Mouse (Mus musculus): ENCODE results near the gene Il17rc. TPM values are rescaled to one million over a fixed set of nuclear protein-coding genes. Genes with fewer than 3 reads are reported as not detected.

The Il17rc gene
- polyA plus RNA-seq, 1 experiment from 2014 or later, result 5.3 TPM

- no peak for ATAC-seq (ENCODE audit: low read depth)
- Histone ChIP-seq H3K4me1 (replicated peaks) (no peaks in the 10 kb centered on the region), H3K4me3 (replicated peaks) (no peak within 1 kb of the TSS), H3K9ac (no peak within 1 kb of the TSS), H3K36me3 (no peaks in the 10 kb centered on the region), H3K27me3 (0 out of 2 replicates have a peak, but pooled peaks cover 4% of the 10 kb centered on the region), H3K9me3 (replicated peaks) (no peaks in the 10 kb centered on the region), H3K4me2 (no peak within 1 kb of the TSS), H3K27ac (no peak within 1 kb of the TSS)
- no peak for DNase-seq
- WGBS (ENCODE audit: insufficient replicate concordance), result 16% methylated on average over 10 of the region's 10 CpGs
Measured at GRCm38 (mm10) chr6:113457952-113458534, 13.2 kb upstream of the Il17rc start, which contains the start of gene Il17re. Gene Il17re, plus strand, starts transcription at chr6:113458484.

GRCm38 (mm10) chr6:113458635-113459034 is 12.6 kb upstream of the Il17rc start:
- Histone ChIP-seq H3K36me3 (no peaks in the 10 kb centered on the region), H3K9ac (no peak overlapping the region), H3K9me3 (replicated peaks) (no peaks in the 10 kb centered on the region), H3K4me3 (replicated peaks) (no peak overlapping the region), H3K4me1 (replicated peaks) (no peaks in the 10 kb centered on the region), H3K4me2 (no peak overlapping the region), H3K27me3 (0 out of 2 replicates have a peak, but pooled peaks cover 4% of the 10 kb centered on the region), H3K27ac (no peak overlapping the region)
- DNase-seq, result no peak
- ATAC-seq (ENCODE audit: low read depth), result no peak
- WGBS (ENCODE audit: insufficient replicate concordance), result 61% methylated on average over 10 of the region's 10 CpGs

GRCm38 (mm10) chr6:113464040-113464439 is 7.2 kb upstream of the Il17rc start:
- Histone ChIP-seq H3K4me2 (no peak overlapping the region), H3K27me3 (peaks cover 3% of the 10 kb centered on the region; the same call in 1 of the 2 replicates), H3K4me1 (replicated peaks) (peaks cover 5% of the 10 kb centered on the region; the same call in 1 of the 2 replicates), H3K9me3 (replicated peaks) (no peaks in the 10 kb centered on the region), H3K9ac (no peak overlapping the region), H3K27ac (no peak overlapping the region), H3K36me3 (no peaks in the 10 kb centered on the region), H3K4me3 (replicated peaks) (no peak overlapping the region)
- no peak for ATAC-seq (ENCODE audit: low read depth)
- WGBS (ENCODE audit: insufficient replicate concordance), result 50% methylated on average over 7 of the region's 7 CpGs
- no peak for DNase-seq

GRCm38 (mm10) chr6:113465602-113466001 is 5.6 kb upstream of the Il17rc start:
- Histone ChIP-seq H3K4me2 (no peak overlapping the region), H3K27me3 (peaks cover 18% of the 10 kb centered on the region), H3K4me3 (replicated peaks) (no peak overlapping the region), H3K27ac (no peak overlapping the region), H3K9ac (no peak overlapping the region), H3K9me3 (replicated peaks) (no peaks in the 10 kb centered on the region), H3K4me1 (replicated peaks) (peaks cover 13% of the 10 kb centered on the region), H3K36me3 (no peaks in the 10 kb centered on the region)
- WGBS (ENCODE audit: insufficient replicate concordance), result 59% methylated on average over 5 of the region's 5 CpGs
- ATAC-seq (ENCODE audit: low read depth) (no peak), DNase-seq (no peak)

GRCm38 (mm10) chr6:113468512-113468911 is 2.7 kb upstream of the Il17rc start:
- H3K9ac ChIP-seq, result no peak overlapping the region
- 60% methylated on average over 3 of the region's 3 CpGs for WGBS (ENCODE audit: insufficient replicate concordance)
- H3K4me1 ChIP-seq (replicated peaks), result peaks cover 28% of the 10 kb centered on the region
- peaks cover 28% of the 10 kb centered on the region for H3K27me3 ChIP-seq
- no peaks in the 10 kb centered on the region for H3K9me3 ChIP-seq (replicated peaks)
- no peak for ATAC-seq (ENCODE audit: low read depth)
- H3K36me3 ChIP-seq, result no peaks in the 10 kb centered on the region
- no peak for DNase-seq
- no peak overlapping the region for H3K4me3 ChIP-seq (replicated peaks)
- no peak overlapping the region for H3K27ac ChIP-seq
- 0 out of 2 replicates have a peak overlapping the region, but pooled peaks have one; percentile 70 for H3K4me2 ChIP-seq

GRCm38 (mm10) chr6:113469021-113469420 is 2.2 kb upstream of the Il17rc start:
- H3K27ac ChIP-seq, result no peak overlapping the region

GRCm38 (mm10) chr6:113469432-113469831 is 1.8 kb upstream of the Il17rc start:
- 2% methylated on average over 31 of the region's 31 CpGs for WGBS (ENCODE audit: insufficient replicate concordance)

More at GRCm38 (mm10) chr6:113469021-113469420, 2.2 kb upstream of the Il17rc start:
- no peaks in the 10 kb centered on the region for H3K9me3 ChIP-seq (replicated peaks)
- DNase-seq (peak; percentile 53), ATAC-seq (ENCODE audit: low read depth) (peak; percentile 55)
- H3K4me3 ChIP-seq (replicated peaks), result peak overlapping the region; percentile 45
- H3K4me1 ChIP-seq (replicated peaks), result peaks cover 28% of the 10 kb centered on the region
- peak overlapping the region; percentile 70 for H3K4me2 ChIP-seq
- WGBS (ENCODE audit: insufficient replicate concordance), result 6% methylated on average over 9 of the region's 9 CpGs
- H3K27me3 ChIP-seq, result peaks cover 28% of the 10 kb centered on the region
- H3K36me3 ChIP-seq, result no peaks in the 10 kb centered on the region
- H3K9ac ChIP-seq, result peak overlapping the region; percentile 50; the same call in 1 of the 2 replicates

GRCm38 (mm10) chr6:113472061-113472460 is 834 bp downstream of the Il17rc start:
- WGBS (ENCODE audit: insufficient replicate concordance), result 60% methylated on average over 10 of the region's 10 CpGs
- Histone ChIP-seq H3K27ac (no peak overlapping the region), H3K4me1 (replicated peaks) (peaks cover 28% of the 10 kb centered on the region), H3K27me3 (peaks cover 40% of the 10 kb centered on the region), H3K4me3 (replicated peaks) (no peak overlapping the region), H3K36me3 (no peaks in the 10 kb centered on the region), H3K9ac (no peak overlapping the region), H3K9me3 (replicated peaks) (no peaks in the 10 kb centered on the region), H3K4me2 (0 out of 2 replicates have a peak overlapping the region, but pooled peaks have one; percentile 52)
- no peak for ATAC-seq (ENCODE audit: low read depth)
- no peak for DNase-seq

More at GRCm38 (mm10) chr6:113469432-113469831, 1.8 kb upstream of the Il17rc start:
- ATAC-seq (ENCODE audit: low read depth) (peak; percentile 56), DNase-seq (peak; percentile 41)
- Histone ChIP-seq H3K4me1 (replicated peaks) (peaks cover 28% of the 10 kb centered on the region), H3K4me2 (peak overlapping the region; percentile 70), H3K9ac (peak overlapping the region; percentile 50; the same call in 1 of the 2 replicates), H3K27me3 (peaks cover 30% of the 10 kb centered on the region), H3K36me3 (no peaks in the 10 kb centered on the region), H3K9me3 (replicated peaks) (no peaks in the 10 kb centered on the region), H3K4me3 (replicated peaks) (peak overlapping the region; percentile 45), H3K27ac (no peak overlapping the region)

GRCm38 (mm10) chr6:113473246-113473645 is 2.0 kb downstream of the Il17rc start:
- no peak overlapping the region for H3K4me2 ChIP-seq
- H3K27ac ChIP-seq, result no peak overlapping the region
- ATAC-seq (ENCODE audit: low read depth), result no peak
- H3K4me1 ChIP-seq (replicated peaks), result peaks cover 28% of the 10 kb centered on the region
- no peaks in the 10 kb centered on the region for H3K36me3 ChIP-seq
- H3K4me3 ChIP-seq (replicated peaks), result no peak overlapping the region
- no peak overlapping the region for H3K9ac ChIP-seq
- peaks cover 43% of the 10 kb centered on the region for H3K27me3 ChIP-seq
- 22% methylated on average over 2 of the region's 2 CpGs for WGBS (ENCODE audit: insufficient replicate concordance)
- DNase-seq, result no peak
- no peaks in the 10 kb centered on the region for H3K9me3 ChIP-seq (replicated peaks)

- Histone ChIP-seq H3K4me3 (replicated peaks) (no peak overlapping the region), H3K27me3 (peaks cover 47% of the 10 kb centered on the region)
Measured at GRCm38 (mm10) chr6:113473715-113474114, 2.5 kb downstream of the Il17rc start.

GRCm38 (mm10) chr6:113477353-113477752 is 6.1 kb downstream of the Il17rc start:
- ATAC-seq (ENCODE audit: low read depth) (no peak), DNase-seq (no peak)
- no peak overlapping the region for H3K4me3 ChIP-seq (replicated peaks)
- H3K27ac ChIP-seq, result no peak overlapping the region
- H3K4me1 ChIP-seq (replicated peaks), result peaks cover 8% of the 10 kb centered on the region
- H3K27me3 ChIP-seq, result peaks cover 56% of the 10 kb centered on the region
- no peaks in the 10 kb centered on the region for H3K9me3 ChIP-seq (replicated peaks)
- H3K9ac ChIP-seq, result no peak overlapping the region
- no peaks in the 10 kb centered on the region for H3K36me3 ChIP-seq
- WGBS (ENCODE audit: insufficient replicate concordance), result 33% methylated on average over 7 of the region's 7 CpGs
- no peak overlapping the region for H3K4me2 ChIP-seq

More at GRCm38 (mm10) chr6:113473715-113474114, 2.5 kb downstream of the Il17rc start:
- Histone ChIP-seq H3K4me2 (no peak overlapping the region), H3K36me3 (no peaks in the 10 kb centered on the region), H3K27ac (no peak overlapping the region), H3K4me1 (replicated peaks) (peaks cover 26% of the 10 kb centered on the region), H3K9me3 (replicated peaks) (no peaks in the 10 kb centered on the region), H3K9ac (no peak overlapping the region)
- no peak for ATAC-seq (ENCODE audit: low read depth)
- WGBS (ENCODE audit: insufficient replicate concordance), result 62% methylated on average over 6 of the region's 6 CpGs
- DNase-seq, result no peak

- Histone ChIP-seq H3K4me1 (replicated peaks) (peaks cover 19% of the 10 kb centered on the region), H3K9ac (no peak overlapping the region), H3K36me3 (no peaks in the 10 kb centered on the region), H3K27me3 (peaks cover 59% of the 10 kb centered on the region), H3K9me3 (replicated peaks) (no peaks in the 10 kb centered on the region), H3K4me2 (no peak overlapping the region), H3K4me3 (replicated peaks) (no peak overlapping the region), H3K27ac (no peak overlapping the region)
- ATAC-seq (ENCODE audit: low read depth), result no peak
- 73% methylated on average over 10 of the region's 10 CpGs for WGBS (ENCODE audit: insufficient replicate concordance)
- DNase-seq, result no peak
Measured at GRCm38 (mm10) chr6:113478906-113479305, 7.7 kb downstream of the Il17rc start.
